Mouse (Mus musculus) liver, postnatal 0 days (tissue): Measurements from ENCODE around the gene Rbsn.

Experiments
- CTCF ChIP-seq: sonication (generic); IDR thresholded peaks from 2 replicates; pipeline ENCODE4 v1.5.1; 2016; ENCODE audit warnings: antibody characterized with exemption, low read depth
- EP300 ChIP-seq: IDR thresholded peaks from 2 replicates; pipeline ENCODE4 v1.6.1; 2016; ENCODE audit warnings: antibody characterized with exemption, low read depth, mild to moderate bottlenecking

DNA sequence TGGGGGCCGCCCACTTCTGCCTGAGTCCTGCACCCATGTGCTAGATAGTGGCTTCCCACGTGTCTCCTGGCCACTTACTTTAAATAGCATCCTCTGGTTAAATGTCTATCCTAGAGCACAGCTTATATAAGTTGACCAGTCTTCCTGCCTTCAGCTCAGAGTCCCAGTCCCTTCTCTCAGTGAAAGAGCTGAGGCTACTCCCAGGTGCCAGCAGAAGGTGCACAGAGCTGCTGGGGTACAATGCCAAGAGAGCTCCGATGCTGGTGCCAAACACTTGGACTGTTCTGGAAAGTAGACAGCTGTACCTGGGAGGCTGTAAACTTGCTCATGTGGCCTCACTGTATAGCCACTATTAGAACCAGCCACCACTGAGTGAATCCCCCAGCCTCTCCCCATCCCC, 7.3 kb upstream of the Rbsn start:
- no peak for TF ChIP-seq CTCF
- TF ChIP-seq EP300 = no peak
